ENCODE assay signal across 8 mouse cellular contexts in the genomic region with DNA sequence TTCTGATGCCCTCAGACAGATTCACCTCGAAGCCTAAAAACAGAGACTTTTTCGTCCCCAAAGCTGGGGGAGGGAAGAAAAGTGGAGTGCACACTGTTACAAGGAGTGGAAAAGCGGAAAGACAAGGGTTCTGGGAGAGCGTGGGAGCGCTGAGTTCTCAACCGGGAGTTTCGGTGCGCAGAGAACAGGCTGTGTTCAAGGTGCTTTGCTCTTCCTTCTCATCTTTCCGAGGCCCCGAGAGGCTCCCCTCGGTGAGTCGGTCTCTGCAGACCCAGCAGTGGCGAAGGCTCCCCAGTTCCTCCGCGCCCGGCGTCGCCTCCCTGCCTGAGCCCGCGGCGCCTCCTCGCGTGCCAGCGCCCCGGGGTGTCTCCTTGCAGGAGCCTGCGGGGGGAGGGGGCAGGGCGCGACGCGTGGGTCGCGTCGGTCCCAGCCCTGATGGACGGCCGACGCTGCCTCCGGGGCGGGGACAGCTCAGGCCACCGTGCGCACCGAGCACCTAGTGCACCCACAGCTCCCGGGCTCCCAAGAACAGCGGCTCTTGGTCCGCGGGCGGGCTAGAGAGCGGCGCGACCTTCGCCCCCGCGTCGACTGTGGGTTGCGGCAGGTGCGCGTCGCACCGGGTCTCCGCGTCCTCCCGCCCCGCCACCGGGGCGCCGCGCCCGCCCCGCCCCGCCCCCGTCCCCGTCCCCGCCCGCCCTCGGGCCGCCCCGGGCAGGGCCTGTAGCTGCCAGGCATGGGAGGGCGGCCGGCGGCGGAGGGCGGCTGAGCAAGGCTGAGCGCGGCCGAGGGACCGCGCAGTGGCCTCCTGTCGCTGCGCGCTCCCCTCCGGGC. TPM values are rescaled to one million over a fixed set of nuclear protein-coding genes. Genes with fewer than 3 reads are reported as not detected.
A peak's percentile ranks its signal among the peaks of the same experiment; 100 is the strongest.
DNase-seq lines count a peak whose midpoint lies in the region; ATAC-seq lines count a peak whose summit lies in the region.

No protein-coding gene starts in this region.

- peak overlapping the region; percentile 67 for H3K4me3 ChIP-seq in forebrain, embryonic 12.5 days (replicated peaks)

- DNase-seq in A20 (ENCODE audit: low read depth, low spot score) (peak; percentile 71), R1 (ENCODE audit: low read depth, low spot score) (peak; percentile 51)
- DNase-seq in layer of hippocampus, postnatal 25 days (ENCODE audit: extremely low spot score in 1 of 2, low spot score in 1 of 2) = peak; percentile 26 to 30
- peak; percentile 33 for DNase-seq in lung, postnatal 10 days
- DNase-seq in right cerebral cortex, adult 18-20 months = peak; percentile 30
- no peak for DNase-seq in spleen, postnatal 14 days (ENCODE audit: low spot score in 2 of 2)

- no peaks in the 10 kb centered on the region for H3K36me3 ChIP-seq in forebrain, embryonic 12.5 days (replicated peaks)

- peak; percentile 83 for ATAC-seq in forebrain, embryonic 12.5 days (ENCODE audit: low FRiP score)
- peak; percentile 10 to 41; a peak in 2 of 4 replicates for ATAC-seq in hematopoietic stem cell, adult 5-6 weeks (replicated peaks in 1 of 2; ENCODE audit: insufficient read depth in 1 of 2, low FRiP score in 2 of 2, low TSS enrichment in 1 of 2, low read depth in 1 of 2, poor library complexity in 2 of 2, severe bottlenecking in 2 of 2)

- no peak overlapping the region for H3K27ac ChIP-seq in forebrain, embryonic 12.5 days

- H3K4me2 ChIP-seq in forebrain, embryonic 12.5 days = peak overlapping the region; percentile 100

- peak overlapping the region; percentile 57 for H3K9ac ChIP-seq in forebrain, embryonic 12.5 days

- no peaks in the 10 kb centered on the region for H3K9me3 ChIP-seq in forebrain, embryonic 12.5 days

- peaks cover 71% of the 10 kb centered on the region for H3K27me3 ChIP-seq in forebrain, embryonic 12.5 days

- H3K4me1 ChIP-seq in forebrain, embryonic 12.5 days = peaks cover 21% of the 10 kb centered on the region

- WGBS in forebrain, embryonic 12.5 days = under 1% methylated on average over 75 of the region's 90 CpGs

RNA-seq across cellular contexts. Expression of a gene that starts 0.7 kb away (rescaled TPM):
- polyA plus RNA-seq in forebrain, embryonic 12.5 days (2016; fragmentation: Nextera tagmentation; extraction: Ambion mirVana) = 0.04 and 0.05 TPM in 2 replicates
- 0.44 and 0.69 TPM in 2 replicates for total RNA-seq in hematopoietic stem cell, adult 5-6 weeks (2017)
- 10 to 100 TPM; 23.7 to 23.8 TPM for total RNA-seq in layer of hippocampus, postnatal 25 days (2021)

Comparison
In these comparisons a context has a peak if more than half of its experiments do, and no peak if none do; other contexts are left out.
1. DNase-seq: peak in A20 (single experiment), R1 (single experiment), layer of hippocampus, postnatal 25 days (2 of 2), lung, postnatal 10 days (single experiment) and right cerebral cortex, adult 18-20 months (single experiment); none in spleen, postnatal 14 days (0 of 2).
2. RNA of a gene that starts 0.7 kb away (total RNA-seq): 23.7 to 23.8 TPM in layer of hippocampus, postnatal 25 days; 0.44 to 0.69 TPM in hematopoietic stem cell, adult 5-6 weeks; every median in the first group is over 10 times any median in the second.